Mouse (Mus musculus): ENCODE measurements at regions not wholly inside any gene's neighbourhood (a gene's known extent, or its start where the extent isn't known, plus 50 kb on each side); places are given as distances from the start of the nearest gene placed in this dataset.

- DNase-seq, result no peak
- Histone ChIP-seq H3K4me3 (replicated peaks; ENCODE audit: extremely low read depth, low read depth, low read length) (no peak overlapping the region), H3K4me1 (ENCODE audit: control insufficient read depth, insufficient read depth, low read length) (no peaks in the 10 kb centered on the region)
- TF ChIP-seq POLR2A (IDR thresholded peaks at IDR 0.05; ENCODE audit: borderline replicate concordance, extremely low read depth, low read depth, low read length) (no peak), CTCF (IDR thresholded peaks at IDR 0.05; ENCODE audit: insufficient read depth, low read length) (no peak)
- WGBS, result 64% methylated on average over 2 of the region's 2 CpGs
These were observed 615.3 kb upstream of the Fbxo33 start for GRCm38 (mm10) chr12:59834809-59835208.

GRCm38 (mm10) chr12:59822918-59823317 lies 603.4 kb upstream of the Fbxo33 start:
- DNase-seq, result no peak
- Histone ChIP-seq H3K4me1 (ENCODE audit: control insufficient read depth, insufficient read depth, low read length) (no peaks in the 10 kb centered on the region), H3K4me3 (replicated peaks; ENCODE audit: extremely low read depth, low read depth, low read length) (no peak overlapping the region)
- TF ChIP-seq POLR2A (IDR thresholded peaks at IDR 0.05; ENCODE audit: borderline replicate concordance, extremely low read depth, low read depth, low read length), result no peak
- no peak for TF ChIP-seq CTCF (IDR thresholded peaks at IDR 0.05; ENCODE audit: insufficient read depth, low read length)
- 61% methylated on average over 3 of the region's 3 CpGs for WGBS

- WGBS, result 58% methylated on average over 2 of the region's 2 CpGs
- TF ChIP-seq POLR2A (IDR thresholded peaks at IDR 0.05; ENCODE audit: borderline replicate concordance, extremely low read depth, low read depth, low read length) (no peak), CTCF (IDR thresholded peaks at IDR 0.05; ENCODE audit: insufficient read depth, low read length) (no peak)
- Histone ChIP-seq H3K4me3 (replicated peaks; ENCODE audit: extremely low read depth, low read depth, low read length) (no peak overlapping the region), H3K4me1 (ENCODE audit: control insufficient read depth, insufficient read depth, low read length) (no peaks in the 10 kb centered on the region)
- DNase-seq, result no peak
These were observed 602.9 kb upstream of the Fbxo33 start for GRCm38 (mm10) chr12:59822435-59822834.

- H3K4me3 ChIP-seq (replicated peaks; ENCODE audit: extremely low read depth, low read depth, low read length), result no peak overlapping the region
- DNase-seq, result no peak
- 77% methylated on average over 2 of the region's 2 CpGs for WGBS
- TF ChIP-seq POLR2A (IDR thresholded peaks at IDR 0.05; ENCODE audit: borderline replicate concordance, extremely low read depth, low read depth, low read length), result no peak
- no peak for TF ChIP-seq CTCF (IDR thresholded peaks at IDR 0.05; ENCODE audit: insufficient read depth, low read length)
- H3K4me1 ChIP-seq (ENCODE audit: control insufficient read depth, insufficient read depth, low read length), result no peaks in the 10 kb centered on the region
These were observed 602.2 kb upstream of the Fbxo33 start for GRCm38 (mm10) chr12:59821698-59822097.

GRCm38 (mm10) chr12:59815965-59816364 lies 596.4 kb upstream of the Fbxo33 start:
- no peak for DNase-seq
- 71% methylated on average over 4 of the region's 4 CpGs for WGBS
- no peaks in the 10 kb centered on the region for H3K4me1 ChIP-seq (ENCODE audit: control insufficient read depth, insufficient read depth, low read length)
- TF ChIP-seq CTCF (IDR thresholded peaks at IDR 0.05; ENCODE audit: insufficient read depth, low read length) (no peak), POLR2A (IDR thresholded peaks at IDR 0.05; ENCODE audit: borderline replicate concordance, extremely low read depth, low read depth, low read length) (no peak)
- no peak overlapping the region for H3K4me3 ChIP-seq (replicated peaks; ENCODE audit: extremely low read depth, low read depth, low read length)

- 87% methylated on average over 13 of the region's 13 CpGs for WGBS
- Histone ChIP-seq H3K4me1 (ENCODE audit: control insufficient read depth, insufficient read depth, low read length) (no peaks in the 10 kb centered on the region), H3K4me3 (replicated peaks; ENCODE audit: extremely low read depth, low read depth, low read length) (no peak overlapping the region)
- no peak for TF ChIP-seq CTCF (IDR thresholded peaks at IDR 0.05; ENCODE audit: insufficient read depth, low read length)
- TF ChIP-seq POLR2A (IDR thresholded peaks at IDR 0.05; ENCODE audit: borderline replicate concordance, extremely low read depth, low read depth, low read length), result no peak
- no peak for DNase-seq
These were observed 594.8 kb upstream of the Fbxo33 start for GRCm38 (mm10) chr12:59814356-59814755.

- Histone ChIP-seq H3K4me1 (ENCODE audit: control insufficient read depth, insufficient read depth, low read length) (no peaks in the 10 kb centered on the region), H3K4me3 (replicated peaks; ENCODE audit: extremely low read depth, low read depth, low read length) (no peak overlapping the region)
- no peak for DNase-seq
- WGBS, result 30% methylated on average over 2 of the region's 2 CpGs
- TF ChIP-seq CTCF (IDR thresholded peaks at IDR 0.05; ENCODE audit: insufficient read depth, low read length) (no peak), POLR2A (IDR thresholded peaks at IDR 0.05; ENCODE audit: borderline replicate concordance, extremely low read depth, low read depth, low read length) (no peak)
These were observed 589.7 kb upstream of the Fbxo33 start for GRCm38 (mm10) chr12:59809224-59809623.

GRCm38 (mm10) chr12:59798051-59798450 lies 578.5 kb upstream of the Fbxo33 start:
- H3K4me1 ChIP-seq (ENCODE audit: control insufficient read depth, insufficient read depth, low read length), result no peaks in the 10 kb centered on the region
- no peak for TF ChIP-seq CTCF (IDR thresholded peaks at IDR 0.05; ENCODE audit: insufficient read depth, low read length)
- TF ChIP-seq POLR2A (IDR thresholded peaks at IDR 0.05; ENCODE audit: borderline replicate concordance, extremely low read depth, low read depth, low read length), result no peak
- DNase-seq, result no peak
- no peak overlapping the region for H3K4me3 ChIP-seq (replicated peaks; ENCODE audit: extremely low read depth, low read depth, low read length)
- 46% methylated on average over 3 of the region's 3 CpGs for WGBS

- DNase-seq, result no peak
- TF ChIP-seq POLR2A (IDR thresholded peaks at IDR 0.05; ENCODE audit: borderline replicate concordance, extremely low read depth, low read depth, low read length) (no peak), CTCF (IDR thresholded peaks at IDR 0.05; ENCODE audit: insufficient read depth, low read length) (no peak)
- 43% methylated on average over 4 of the region's 4 CpGs for WGBS
- H3K4me3 ChIP-seq (replicated peaks; ENCODE audit: extremely low read depth, low read depth, low read length), result no peak overlapping the region
- no peaks in the 10 kb centered on the region for H3K4me1 ChIP-seq (ENCODE audit: control insufficient read depth, insufficient read depth, low read length)
These were observed 571.9 kb upstream of the Fbxo33 start for GRCm38 (mm10) chr12:59791473-59791872.

GRCm38 (mm10) chr12:59786831-59787230 lies 567.3 kb upstream of the Fbxo33 start:
- no peak for DNase-seq
- H3K4me3 ChIP-seq (replicated peaks; ENCODE audit: extremely low read depth, low read depth, low read length), result no peak overlapping the region
- no peaks in the 10 kb centered on the region for H3K4me1 ChIP-seq (ENCODE audit: control insufficient read depth, insufficient read depth, low read length)
- WGBS, result 79% methylated on average over 4 of the region's 4 CpGs
- TF ChIP-seq CTCF (IDR thresholded peaks at IDR 0.05; ENCODE audit: insufficient read depth, low read length), result no peak
- no peak for TF ChIP-seq POLR2A (IDR thresholded peaks at IDR 0.05; ENCODE audit: borderline replicate concordance, extremely low read depth, low read depth, low read length)
